Mouse (Mus musculus) yolk sac, embryonic 10.5 days (tissue): ENCODE measurements at regions not wholly inside any gene's neighbourhood (a gene's known extent, or its start where the extent isn't known, plus 50 kb on each side); places are given as distances from the start of the nearest gene placed in this dataset.
A peak's percentile ranks its signal among the peaks of the same experiment; 100 is the strongest.

Experiments
- DNase-seq: peaks from one replicate; pipeline ENCODE4 v3.0.0-alpha.2; 2017; ENCODE audit warnings: low spot score

GRCm38 (mm10) chr11:10689917-10690316 lies 424.1 kb upstream of the Vwc2 start:
- DNase-seq = no peak

- no peak for DNase-seq
These were observed 389.0 kb upstream of the Vwc2 start for GRCm38 (mm10) chr11:10724991-10725390.

GRCm38 (mm10) chr11:10728818-10729549 lies 385.0 kb upstream of the Vwc2 start:
- DNase-seq = peak; percentile 13
